Mouse (Mus musculus) hindbrain, embryonic 10.5 days (tissue): ENCODE measurements around the gene Sh3tc1. TPM values are rescaled to one million over a fixed set of nuclear protein-coding genes. Genes with fewer than 3 reads are reported as not detected.

Source experiments
- DNase-seq: peaks from one replicate; pipeline ENCODE4 v3.0.0-alpha.2; 2017; ENCODE audit warnings: low spot score
- H3K27ac ChIP-seq: fragments of 300-500 bp; sonication (generic); 2 replicates; pipeline ENCODE4 v1.5.1; 2016; ENCODE audit warnings: mild to moderate bottlenecking, moderate library complexity
- H3K27me3 ChIP-seq: fragments of 300-500 bp; sonication (generic); 2 replicates; pipeline ENCODE4 v1.6.1; 2016; ENCODE audit warnings: mild to moderate bottlenecking; ENCODE audit not compliant: poor library complexity, insufficient read depth, severe bottlenecking
- H3K36me3 ChIP-seq: fragments of 300-500 bp; sonication (generic); 2 replicates; pipeline ENCODE4 v1.6.1; 2016; ENCODE audit warnings: mild to moderate bottlenecking, moderate library complexity
- H3K4me1 ChIP-seq: fragments of 300-500 bp; sonication (generic); replicated peaks from 2 replicates; pipeline ENCODE4 v1.6.1; 2016; ENCODE audit warnings: mild to moderate bottlenecking
- H3K4me3 ChIP-seq: fragments of 300-500 bp; sonication (generic); 2 replicates; pipeline ENCODE4 v1.5.1; 2016; ENCODE audit warnings: mild to moderate bottlenecking, moderate library complexity
- H3K9me3 ChIP-seq: fragments of 300-500 bp; sonication (generic); 2 replicates; pipeline ENCODE4 v1.6.1; 2016; ENCODE audit warnings: mild to moderate bottlenecking, moderate library complexity
- WGBS: fragments of 180-500 bp; shearing (Covaris S2); methylation state at CpG from one replicate; pipeline ENCODE4 v1.1.7; 2016; 5-methylcytosine and 5-hydroxymethylcytosine counted together
- polyA plus RNA-seq: library from polyadenylated mRNA; unstranded; fragments of >200 nt; fragmentation: Nextera tagmentation; extraction: Ambion mirVana; gene quantifications from 2 replicates; pipeline ENCODE4 v1.2.1, GENCODE M21; 2016

Gene Sh3tc1
- polyA plus RNA-seq, 1 experiment from 2014 or later = 4.7 TPM

- no peak overlapping the region for H3K27ac ChIP-seq
- H3K36me3 ChIP-seq = no peaks in the 10 kb centered on the region
- WGBS = 91% methylated on average over 7 of the region's 7 CpGs
- no peaks in the 10 kb centered on the region for H3K27me3 ChIP-seq
- no peak for DNase-seq
- H3K4me3 ChIP-seq = no peak overlapping the region
- H3K4me1 ChIP-seq = peaks cover 35% of the 10 kb centered on the region
- H3K9me3 ChIP-seq = no peaks in the 10 kb centered on the region
Measured at GRCm38 (mm10) chr5:35666152-35666551, 73.6 kb downstream of the Sh3tc1 start.

- Histone ChIP-seq H3K27me3 (no peaks in the 10 kb centered on the region), H3K9me3 (no peaks in the 10 kb centered on the region), H3K36me3 (no peaks in the 10 kb centered on the region), H3K4me3 (no peak overlapping the region), H3K27ac (no peak overlapping the region), H3K4me1 (0 out of 2 replicates have a peak, but pooled peaks cover 6% of the 10 kb centered on the region)
- no peak for DNase-seq
- WGBS = 87% methylated on average over 9 of the region's 9 CpGs
Measured at GRCm38 (mm10) chr5:35662021-35662545, 77.7 kb downstream of the Sh3tc1 start.

DNA sequence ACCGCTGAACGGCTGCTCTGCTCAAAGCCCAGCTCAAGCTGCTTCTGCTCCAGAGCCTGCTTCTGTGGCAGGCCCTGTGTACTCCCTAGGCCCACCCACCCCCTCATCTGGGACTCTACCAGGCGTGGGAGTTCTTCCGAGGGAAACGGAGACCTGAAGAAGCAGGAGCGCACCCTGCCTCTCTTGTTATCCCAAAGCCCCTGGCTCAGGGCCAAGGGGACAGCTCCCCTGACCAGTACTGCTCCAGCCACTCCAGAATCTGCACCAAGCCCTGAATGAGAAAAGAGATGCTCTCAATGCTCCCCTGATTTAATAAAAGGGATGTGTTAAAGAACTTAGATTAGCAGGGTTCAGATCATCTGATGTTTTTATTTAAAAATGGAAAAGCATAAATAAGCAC, 78.6 kb downstream of the Sh3tc1 start:
- H3K27ac ChIP-seq = no peak overlapping the region
- no peaks in the 10 kb centered on the region for H3K27me3 ChIP-seq
- no peak for DNase-seq
- WGBS = 88% methylated on average over 6 of the region's 6 CpGs
- H3K9me3 ChIP-seq = no peaks in the 10 kb centered on the region
- no peak overlapping the region for H3K4me3 ChIP-seq
- 0 out of 2 replicates have a peak, but pooled peaks cover 5% of the 10 kb centered on the region for H3K4me1 ChIP-seq
- H3K36me3 ChIP-seq = no peaks in the 10 kb centered on the region

- DNase-seq = no peak
- WGBS = 71% methylated on average over 3 of the region's 3 CpGs
Measured at GRCm38 (mm10) chr5:35659503-35659902, 80.3 kb downstream of the Sh3tc1 start.

GRCm38 (mm10) chr5:35655753-35656485, 83.9 kb downstream of the Sh3tc1 start:
- H3K27ac ChIP-seq = no peak overlapping the region
- peaks cover 10% of the 10 kb centered on the region for H3K4me1 ChIP-seq
- H3K9me3 ChIP-seq = no peaks in the 10 kb centered on the region
- 90% methylated on average over 10 of the region's 10 CpGs for WGBS
- no peaks in the 10 kb centered on the region for H3K27me3 ChIP-seq
- H3K36me3 ChIP-seq = no peaks in the 10 kb centered on the region
- no peak overlapping the region for H3K4me3 ChIP-seq
- DNase-seq = no peak

More at GRCm38 (mm10) chr5:35659503-35659902, 80.3 kb downstream of the Sh3tc1 start:
- Histone ChIP-seq H3K27me3 (no peaks in the 10 kb centered on the region), H3K9me3 (no peaks in the 10 kb centered on the region), H3K27ac (no peak overlapping the region), H3K4me1 (0 out of 2 replicates have a peak, but pooled peaks cover 5% of the 10 kb centered on the region), H3K4me3 (no peak overlapping the region), H3K36me3 (no peaks in the 10 kb centered on the region)

DNA sequence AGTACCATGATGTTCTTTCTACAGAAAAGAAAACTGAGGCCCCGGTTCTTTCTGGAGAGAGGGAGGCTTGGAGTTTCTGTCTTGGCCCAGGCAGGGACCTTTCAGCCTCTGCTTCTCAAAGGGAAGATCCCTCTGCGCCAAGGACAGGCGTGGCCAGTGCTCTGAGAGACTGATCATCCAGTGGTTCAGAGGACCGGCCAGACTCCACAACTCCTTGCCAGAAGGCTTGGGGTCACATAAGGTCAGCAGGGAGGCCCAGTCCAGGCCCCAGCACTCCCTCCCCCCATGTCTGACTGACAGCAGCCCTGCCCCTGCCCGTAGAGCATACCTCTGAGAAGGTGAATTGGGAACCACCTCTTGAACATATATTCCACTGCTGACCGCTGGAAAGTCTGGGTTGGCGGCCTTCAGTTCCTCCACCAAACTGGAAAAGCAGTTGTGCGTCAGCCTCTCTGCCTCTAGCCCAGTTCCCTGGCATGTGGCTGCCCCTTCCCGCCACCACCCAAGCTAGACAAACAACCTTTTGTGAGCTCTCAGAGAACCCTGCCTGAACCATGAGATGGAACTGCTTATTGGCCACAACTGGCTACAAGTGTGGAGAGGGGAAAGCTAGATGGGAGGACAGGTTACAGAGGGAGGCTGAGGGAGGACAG, 85.9 kb downstream of the Sh3tc1 start:
- 72% methylated on average over 9 of the region's 9 CpGs for WGBS
- no peak for DNase-seq
- Histone ChIP-seq H3K4me1 (peaks cover 5% of the 10 kb centered on the region), H3K4me3 (no peak overlapping the region), H3K9me3 (no peaks in the 10 kb centered on the region), H3K27ac (no peak overlapping the region), H3K36me3 (no peaks in the 10 kb centered on the region), H3K27me3 (no peaks in the 10 kb centered on the region)

GRCm38 (mm10) chr5:35652872-35653271, 86.9 kb downstream of the Sh3tc1 start:
- H3K9me3 ChIP-seq = no peaks in the 10 kb centered on the region
- H3K27ac ChIP-seq = no peak overlapping the region
- no peaks in the 10 kb centered on the region for H3K27me3 ChIP-seq
- peaks cover 5% of the 10 kb centered on the region for H3K4me1 ChIP-seq
- no peak overlapping the region for H3K4me3 ChIP-seq
- no peak for DNase-seq
- H3K36me3 ChIP-seq = no peaks in the 10 kb centered on the region
- 89% methylated on average over 13 of the region's 13 CpGs for WGBS

- 0 out of 2 replicates have a peak overlapping the region, but pooled peaks have one; percentile 23 for H3K27ac ChIP-seq
- H3K36me3 ChIP-seq = no peaks in the 10 kb centered on the region
- H3K9me3 ChIP-seq = no peaks in the 10 kb centered on the region
- H3K27me3 ChIP-seq = no peaks in the 10 kb centered on the region
- H3K4me1 ChIP-seq = peaks cover 5% of the 10 kb centered on the region
- WGBS = 76% methylated on average over 3 of the region's 3 CpGs
- no peak for DNase-seq
- H3K4me3 ChIP-seq = no peak overlapping the region
Measured at GRCm38 (mm10) chr5:35652319-35652718, 87.5 kb downstream of the Sh3tc1 start.

DNA sequence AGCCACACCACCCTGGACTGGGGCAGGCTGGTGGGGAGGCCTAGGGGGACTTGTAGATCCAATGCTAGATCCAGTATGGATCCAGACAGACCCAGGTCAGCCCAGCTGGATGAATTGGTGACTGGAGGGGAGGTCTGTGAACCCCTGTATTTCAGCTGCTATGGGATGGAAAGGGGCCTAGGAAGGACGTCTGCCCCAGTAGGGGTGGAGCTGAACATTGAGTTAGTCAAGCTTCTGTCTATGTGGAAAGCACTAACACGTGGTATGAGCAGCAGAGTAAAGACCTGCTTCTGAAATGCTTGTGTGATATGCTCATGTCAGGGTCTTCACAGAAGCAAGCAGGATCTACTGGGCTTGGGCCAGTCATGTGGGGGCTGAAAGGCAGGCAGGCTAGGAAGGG, 91.6 kb downstream of the Sh3tc1 start:
- no peak for DNase-seq
- no peak overlapping the region for H3K4me3 ChIP-seq
- no peaks in the 10 kb centered on the region for H3K9me3 ChIP-seq
- 70% methylated on average over 2 of the region's 2 CpGs for WGBS
- peaks cover 6% of the 10 kb centered on the region; the same call in 1 of the 2 replicates for H3K4me1 ChIP-seq
- no peaks in the 10 kb centered on the region for H3K36me3 ChIP-seq
- no peaks in the 10 kb centered on the region for H3K27me3 ChIP-seq
- no peak overlapping the region for H3K27ac ChIP-seq

DNA sequence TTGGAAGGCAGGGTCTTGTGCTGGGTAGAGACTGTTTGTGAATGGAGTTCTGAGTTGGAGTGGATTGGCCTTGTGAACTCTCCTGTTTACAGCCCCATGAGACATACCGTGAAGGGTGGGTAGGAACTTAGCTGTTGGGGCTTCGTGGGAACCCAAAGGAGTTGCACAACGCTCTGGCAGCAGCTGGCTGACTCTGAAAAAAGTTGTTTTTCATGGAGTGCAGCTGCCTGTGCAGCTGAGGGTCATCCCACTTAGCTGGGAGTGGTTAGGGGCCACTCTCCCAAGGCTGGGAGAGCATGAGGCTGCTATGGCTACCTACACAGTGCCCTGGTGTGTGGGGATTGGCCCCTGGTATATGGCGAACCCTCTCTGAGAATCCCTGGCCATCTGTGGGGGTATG, 92.2 kb downstream of the Sh3tc1 start:
- H3K27me3 ChIP-seq = no peaks in the 10 kb centered on the region
- H3K36me3 ChIP-seq = no peaks in the 10 kb centered on the region
- 77% methylated on average over 4 of the region's 4 CpGs for WGBS

More for the DNA sequence above, 92.2 kb downstream of the Sh3tc1 start:
- no peak overlapping the region for H3K27ac ChIP-seq
- no peaks in the 10 kb centered on the region for H3K9me3 ChIP-seq
- H3K4me3 ChIP-seq = no peak overlapping the region
- no peak for DNase-seq
- H3K4me1 ChIP-seq = peaks cover 6% of the 10 kb centered on the region; the same call in 1 of the 2 replicates

Other genes with a start within 250 kb of the Sh3tc1 start
- 4.7 and 5.0 TPM in 2 replicates for gene Cpz, start 214.3 kb downstream of the Sh3tc1 start, polyA plus RNA-seq
- 8.2 and 9.1 TPM in 2 replicates for gene Trmt44, start 164.9 kb downstream of the Sh3tc1 start, polyA plus RNA-seq
- gene Acox3, start 156.9 kb downstream of the Sh3tc1 start, polyA plus RNA-seq = 10.9 and 14.2 TPM in 2 replicates
- 5.4 and 8.9 TPM in 2 replicates for gene Htra3, start 60.2 kb downstream of the Sh3tc1 start, polyA plus RNA-seq
- gene Ablim2, start 17.9 kb upstream of the Sh3tc1 start, polyA plus RNA-seq = 0.73 and 1.3 TPM in 2 replicates
- gene Afap1, start 153.3 kb upstream of the Sh3tc1 start, polyA plus RNA-seq = 38.6 and 56.5 TPM in 2 replicates